Mouse (Mus musculus): ENCODE measurements around the gene Olfr1373. TPM values are rescaled to one million over a fixed set of nuclear protein-coding genes. Genes with fewer than 3 reads are reported as not detected.
"Not testable (repeated sequence)": the region's sequence is repeated elsewhere in the genome, so short reads cannot be mapped to it uniquely, and the experiment has no call there.

Gene Olfr1373
- not detected in 2 replicates for polyA plus RNA-seq (2012; rRNA removed)

GRCm38 (mm10) chr11:52145428-52145827 lies at the start of gene Olfr1373:
Gene Olfr1373, minus strand, starts transcription at chr11:52145528.
- DNase-seq: not testable (repeated sequence)

GRCm38 (mm10) chr11:52180651-52181050 lies 35.3 kb upstream of the Olfr1373 start:
- not testable (repeated sequence) for DNase-seq; H3K4me1 ChIP-seq (ENCODE audit: control insufficient read depth, insufficient read depth, low read length); H3K4me3 ChIP-seq (replicated peaks; ENCODE audit: extremely low read depth, low read depth, low read length)
- WGBS: 83% methylated on average over 4 of the region's 4 CpGs

More at GRCm38 (mm10) chr11:52145428-52145827, at the start of gene Olfr1373:
- not testable (repeated sequence) for H3K4me1 ChIP-seq (ENCODE audit: control insufficient read depth, insufficient read depth, low read length); H3K4me3 ChIP-seq (replicated peaks; ENCODE audit: extremely low read depth, low read depth, low read length)
- 83% methylated on average over 1 of the region's 1 CpGs for WGBS

GRCm38 (mm10) chr11:52179897-52180296 lies 34.6 kb upstream of the Olfr1373 start:
- 100% methylated on average over 2 of the region's 3 CpGs for WGBS
- not testable (repeated sequence) for H3K4me3 ChIP-seq (replicated peaks; ENCODE audit: extremely low read depth, low read depth, low read length); DNase-seq; H3K4me1 ChIP-seq (ENCODE audit: control insufficient read depth, insufficient read depth, low read length)

DNA sequence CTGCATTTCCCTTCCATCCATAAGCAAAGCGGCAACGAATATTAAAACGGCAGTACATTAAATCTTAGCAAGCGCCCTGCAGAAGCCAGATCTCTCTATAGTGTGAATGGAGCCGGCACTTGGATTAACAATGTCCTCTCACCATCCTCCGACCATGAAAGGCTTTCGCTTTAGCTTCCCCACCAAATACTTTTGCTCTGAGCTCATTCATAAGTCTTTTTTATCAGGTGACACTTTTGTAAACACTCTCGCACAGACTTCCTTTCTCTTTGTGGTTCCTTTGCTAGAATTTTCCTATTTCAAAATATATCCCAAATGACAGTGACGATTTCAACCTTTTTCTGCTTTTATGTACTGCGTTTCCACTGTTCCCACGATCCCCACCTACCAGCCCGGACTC lies 23.1 kb upstream of the Olfr1373 start:
- TF ChIP-seq POLR2A (IDR thresholded peaks at IDR 0.05; ENCODE audit: borderline replicate concordance, extremely low read depth, low read depth, low read length) (no peak), CTCF (IDR thresholded peaks at IDR 0.05; ENCODE audit: insufficient read depth, low read length) (no peak)
- no peak for DNase-seq
- 7% methylated on average over 12 of the region's 12 CpGs for WGBS
- Histone ChIP-seq H3K4me3 (replicated peaks; ENCODE audit: extremely low read depth, low read depth, low read length) (peak overlapping the region; percentile 53), H3K4me1 (ENCODE audit: control insufficient read depth, insufficient read depth, low read length) (no peaks in the 10 kb centered on the region)

GRCm38 (mm10) chr11:52167901-52168302 lies 22.6 kb upstream of the Olfr1373 start:
- under 1% methylated on average over 36 of the region's 42 CpGs for WGBS
- not testable (repeated sequence) for H3K4me1 ChIP-seq (ENCODE audit: control insufficient read depth, insufficient read depth, low read length)
- DNase-seq: peak; percentile 25
- H3K4me3 ChIP-seq (replicated peaks; ENCODE audit: extremely low read depth, low read depth, low read length): peak overlapping the region; percentile 47

GRCm38 (mm10) chr11:52167126-52167525 lies 21.8 kb upstream of the Olfr1373 start:
- 2% methylated on average over 21 of the region's 21 CpGs for WGBS
- TF ChIP-seq CTCF (IDR thresholded peaks at IDR 0.05; ENCODE audit: insufficient read depth, low read length) (no peak), POLR2A (IDR thresholded peaks at IDR 0.05; ENCODE audit: borderline replicate concordance, extremely low read depth, low read depth, low read length) (no peak)
- H3K4me3 ChIP-seq (replicated peaks; ENCODE audit: extremely low read depth, low read depth, low read length): peak overlapping the region; percentile 19
- H3K4me1 ChIP-seq (ENCODE audit: control insufficient read depth, insufficient read depth, low read length): no peaks in the 10 kb centered on the region
- DNase-seq: peak; percentile 32

DNA sequence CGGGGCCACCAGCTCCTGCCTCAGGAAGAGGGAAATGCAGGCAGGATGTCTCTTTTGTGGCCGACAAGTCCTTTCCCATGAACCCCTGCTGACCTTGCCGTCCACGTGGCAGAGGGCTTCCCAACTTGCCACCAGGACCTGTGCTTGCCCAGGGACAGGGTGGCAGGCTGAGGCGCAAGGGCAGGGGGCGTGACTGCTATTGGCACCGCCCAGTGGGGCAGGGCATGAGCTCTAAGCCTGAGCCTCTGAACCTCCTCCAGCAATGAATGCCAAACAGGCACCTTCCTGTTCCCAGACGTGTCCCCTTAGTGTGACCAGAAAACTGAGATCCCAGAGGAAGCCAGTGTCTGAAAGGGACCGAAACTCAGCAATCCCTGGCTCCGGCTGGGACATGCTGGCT lies 18.6 kb upstream of the Olfr1373 start:
- TF ChIP-seq CTCF (IDR thresholded peaks at IDR 0.05; ENCODE audit: insufficient read depth, low read length) (no peak), POLR2A (IDR thresholded peaks at IDR 0.05; ENCODE audit: borderline replicate concordance, extremely low read depth, low read depth, low read length) (no peak)
- Histone ChIP-seq H3K4me1 (ENCODE audit: control insufficient read depth, insufficient read depth, low read length) (no peaks in the 10 kb centered on the region), H3K4me3 (replicated peaks; ENCODE audit: extremely low read depth, low read depth, low read length) (no peak overlapping the region)
- peak; percentile 28 for DNase-seq
- 23% methylated on average over 10 of the region's 10 CpGs for WGBS

DNA sequence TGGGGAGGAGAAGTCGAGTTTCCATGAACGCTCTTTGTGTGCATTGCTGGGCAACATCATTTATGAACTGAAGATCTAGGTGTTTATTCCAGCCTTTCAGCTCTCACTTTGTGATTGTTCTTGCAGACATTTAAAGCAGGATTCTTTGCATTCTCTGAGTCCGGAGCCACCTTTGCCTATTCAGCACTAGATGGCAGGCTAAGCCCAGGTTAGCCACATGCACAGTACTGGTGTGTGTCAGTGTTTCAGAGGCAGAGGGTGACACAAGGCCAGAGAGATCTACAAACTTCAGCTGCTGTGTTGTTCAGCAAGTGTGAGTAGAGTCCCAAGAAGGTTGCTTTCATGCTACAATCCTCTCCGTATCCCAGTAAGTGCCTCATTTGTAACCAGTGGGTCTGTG lies 1.7 kb downstream of the Olfr1373 start:
- H3K4me3 ChIP-seq (replicated peaks; ENCODE audit: extremely low read depth, low read depth, low read length); H3K4me1 ChIP-seq (ENCODE audit: control insufficient read depth, insufficient read depth, low read length); DNase-seq: not testable (repeated sequence)
- peak; percentile 65 for TF ChIP-seq CTCF (IDR thresholded peaks at IDR 0.05; ENCODE audit: insufficient read depth, low read length)
- WGBS: 32% methylated on average over 4 of the region's 4 CpGs

DNA sequence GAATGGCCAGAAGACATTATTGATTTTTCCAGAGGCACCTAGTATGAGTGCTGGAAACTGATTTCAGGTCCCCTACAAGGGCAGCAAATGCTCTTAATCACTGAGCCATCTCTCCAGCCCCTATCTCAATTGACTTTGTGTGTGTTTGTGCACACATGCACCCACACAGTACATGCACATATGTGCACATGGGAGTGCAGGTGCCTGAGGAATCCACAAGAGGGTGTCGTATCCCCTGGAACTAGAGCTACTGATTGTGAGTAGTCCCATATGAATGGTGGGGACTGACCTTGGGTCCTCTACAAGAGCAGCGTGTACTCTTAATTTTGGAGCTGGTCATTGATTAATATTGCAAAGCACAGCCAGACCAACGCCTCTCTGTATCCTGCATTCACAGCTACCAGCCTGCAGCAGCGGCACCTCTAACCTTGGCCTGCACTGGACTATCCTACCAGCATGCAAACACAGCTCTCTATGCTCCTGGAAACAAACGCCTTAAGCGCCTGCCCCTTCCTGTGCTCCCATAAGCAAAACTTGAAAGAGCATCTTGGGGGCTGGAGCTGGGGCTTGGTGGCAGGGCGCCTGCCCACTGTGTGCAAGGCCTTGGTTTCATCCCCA lies 14.8 kb downstream of the Olfr1373 start:
- TF ChIP-seq POLR2A (IDR thresholded peaks at IDR 0.05; ENCODE audit: borderline replicate concordance, extremely low read depth, low read depth, low read length) (no peak), CTCF (IDR thresholded peaks at IDR 0.05; ENCODE audit: insufficient read depth, low read length) (no peak)
- Histone ChIP-seq H3K4me1 (ENCODE audit: control insufficient read depth, insufficient read depth, low read length) (peaks cover 2% of the 10 kb centered on the region; the same call in 1 of the 2 replicates), H3K4me3 (replicated peaks; ENCODE audit: extremely low read depth, low read depth, low read length) (no peak overlapping the region)
- no peak for DNase-seq
- 79% methylated on average over 7 of the region's 7 CpGs for WGBS

GRCm38 (mm10) chr11:52129621-52130450 lies 15.5 kb downstream of the Olfr1373 start:
- DNase-seq: peak; percentile 25
- H3K4me3 ChIP-seq (replicated peaks; ENCODE audit: extremely low read depth, low read depth, low read length): no peak overlapping the region
- WGBS: 53% methylated on average over 10 of the region's 10 CpGs
- peaks cover 2% of the 10 kb centered on the region; the same call in 1 of the 2 replicates for H3K4me1 ChIP-seq (ENCODE audit: control insufficient read depth, insufficient read depth, low read length)
- TF ChIP-seq CTCF (IDR thresholded peaks at IDR 0.05; ENCODE audit: insufficient read depth, low read length) (no peak), POLR2A (IDR thresholded peaks at IDR 0.05; ENCODE audit: borderline replicate concordance, extremely low read depth, low read depth, low read length) (no peak)
